Mouse (Mus musculus): ENCODE results near the gene Akt2. TPM values are rescaled to one million over a fixed set of nuclear protein-coding genes. Genes with fewer than 3 reads are reported as not detected.
A peak's percentile ranks its signal among the peaks of the same experiment; 100 is the strongest.

Gene Akt2
- polyA plus RNA-seq, 1 experiment from 2014 or later, result 98.9 TPM

- no peaks in the 10 kb centered on the region for H3K36me3 ChIP-seq (ENCODE audit: insufficient read depth)
- ATAC-seq (ENCODE audit: insufficient read depth), result no peak
- no peak overlapping the region for H3K4me3 ChIP-seq (ENCODE audit: low read depth, low read length)
- H3K27ac ChIP-seq (ENCODE audit: low read depth), result no peak overlapping the region
- 81% methylated on average over 11 of the region's 11 CpGs for WGBS
- H3K4me1 ChIP-seq (ENCODE audit: insufficient read depth), result no peaks in the 10 kb centered on the region
- H3K27me3 ChIP-seq (ENCODE audit: insufficient read depth, low read length), result peaks cover 32% of the 10 kb centered on the region
- H3K4me2 ChIP-seq, result no peak overlapping the region
- no peak for TF ChIP-seq CTCF (IDR thresholded peaks at IDR 0.05; ENCODE audit: low read depth)
- no peak overlapping the region for H3K9ac ChIP-seq
- H3K9me3 ChIP-seq (ENCODE audit: low read depth, low read length), result no peaks in the 10 kb centered on the region
- no peak for DNase-seq
Measured at GRCm38 (mm10) chr7:27649723-27650122, 58.4 kb downstream of the Akt2 start.

- H3K4me2 ChIP-seq, result peak overlapping the region; percentile 37
- no peak overlapping the region for H3K27ac ChIP-seq (ENCODE audit: low read depth)
- 5% methylated on average over 10 of the region's 10 CpGs for WGBS
- peak overlapping the region; percentile 9; the same call in 1 of the 2 replicates for H3K4me3 ChIP-seq (ENCODE audit: low read depth, low read length)
- no peak for ATAC-seq (ENCODE audit: insufficient read depth)
- DNase-seq, result peak; percentile 91
- no peaks in the 10 kb centered on the region for H3K36me3 ChIP-seq (ENCODE audit: insufficient read depth)
- H3K4me1 ChIP-seq (ENCODE audit: insufficient read depth), result no peaks in the 10 kb centered on the region
- no peak overlapping the region for H3K9ac ChIP-seq
- peaks cover 44% of the 10 kb centered on the region for H3K27me3 ChIP-seq (ENCODE audit: insufficient read depth, low read length)
- no peaks in the 10 kb centered on the region for H3K9me3 ChIP-seq (ENCODE audit: low read depth, low read length)
- TF ChIP-seq CTCF (IDR thresholded peaks at IDR 0.05; ENCODE audit: low read depth), result peak; percentile 69
Measured at GRCm38 (mm10) chr7:27650949-27651348, 59.6 kb downstream of the Akt2 start.

DNA sequence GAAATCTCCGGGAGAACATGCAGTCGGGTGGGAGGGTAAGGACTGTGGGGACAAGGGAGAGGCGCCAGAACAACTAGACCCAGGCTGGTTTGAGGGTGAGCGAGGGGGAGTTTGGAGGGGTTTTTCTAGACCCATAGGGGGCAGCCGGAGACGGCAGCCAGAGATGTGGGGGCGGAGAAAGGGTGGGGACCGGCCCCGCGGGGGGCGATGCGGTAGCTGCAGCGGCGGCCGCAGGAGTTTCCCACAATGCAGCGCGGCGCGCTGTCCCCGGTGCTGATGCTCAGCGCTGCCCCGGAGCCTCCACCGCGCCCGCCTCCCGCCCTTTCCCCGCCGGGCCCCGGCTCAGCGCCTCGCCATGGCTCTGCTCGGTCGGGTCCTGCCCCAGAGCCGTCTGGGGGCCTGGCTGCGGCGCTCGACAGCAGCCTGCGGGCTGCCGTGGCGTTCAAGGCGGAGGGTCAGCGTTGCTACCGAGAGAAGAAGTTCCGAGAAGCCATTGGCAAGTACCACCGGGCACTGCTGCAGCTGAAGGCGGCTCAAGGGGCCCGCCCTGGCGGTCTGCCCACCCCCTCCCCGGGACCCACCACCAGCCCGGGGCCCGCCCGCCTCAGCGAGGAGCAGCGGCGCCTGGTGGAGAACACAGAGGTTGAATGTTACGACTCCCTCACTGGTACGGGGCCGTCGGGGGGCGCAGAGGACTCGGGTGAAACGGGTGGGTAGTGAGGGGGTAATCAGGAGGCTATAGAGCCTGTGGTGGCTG, 62.5 kb downstream of the Akt2 start, which contains the start of gene Ttc9b:
TSS of gene Ttc9b (plus strand) at position 235 of the 757 bp plus-strand sequence.
- H3K9me3 ChIP-seq (ENCODE audit: low read depth, low read length), result no peaks in the 10 kb centered on the region
- 3% methylated on average over 62 of the region's 62 CpGs for WGBS
- H3K9ac ChIP-seq, result no peak within 1 kb of the TSS
- H3K4me2 ChIP-seq, result peak within 1 kb of the TSS; percentile 48
- no peaks in the 10 kb centered on the region for H3K4me1 ChIP-seq (ENCODE audit: insufficient read depth)
- H3K4me3 ChIP-seq (ENCODE audit: low read depth, low read length), result peak within 1 kb of the TSS; percentile 25
- H3K36me3 ChIP-seq (ENCODE audit: insufficient read depth), result peaks cover 19% of the 10 kb centered on the region; the same call in 1 of the 2 replicates
- peaks cover 70% of the 10 kb centered on the region for H3K27me3 ChIP-seq (ENCODE audit: insufficient read depth, low read length)
- H3K27ac ChIP-seq (ENCODE audit: low read depth), result no peak within 1 kb of the TSS
- peak; percentile 56 for ATAC-seq (ENCODE audit: insufficient read depth)
- peak; percentile 78 for DNase-seq
- 0 out of 2 replicates have a peak, but pooled peaks have one; percentile 13 for TF ChIP-seq CTCF (IDR thresholded peaks at IDR 0.05; ENCODE audit: low read depth)

- Histone ChIP-seq H3K27me3 (ENCODE audit: insufficient read depth, low read length) (peaks cover 75% of the 10 kb centered on the region), H3K4me2 (no peak overlapping the region), H3K4me3 (ENCODE audit: low read depth, low read length) (no peak overlapping the region), H3K36me3 (ENCODE audit: insufficient read depth) (peaks cover 19% of the 10 kb centered on the region; the same call in 1 of the 2 replicates), H3K9ac (no peak overlapping the region), H3K27ac (ENCODE audit: low read depth) (no peak overlapping the region), H3K4me1 (ENCODE audit: insufficient read depth) (no peaks in the 10 kb centered on the region), H3K9me3 (ENCODE audit: low read depth, low read length) (no peaks in the 10 kb centered on the region)
- TF ChIP-seq CTCF (IDR thresholded peaks at IDR 0.05; ENCODE audit: low read depth), result peak; percentile 49
- 59% methylated on average over 20 of the region's 20 CpGs for WGBS
- ATAC-seq (ENCODE audit: insufficient read depth) (no peak), DNase-seq (peak; percentile 33)
Measured at GRCm38 (mm10) chr7:27654607-27655276, 63.4 kb downstream of the Akt2 start.

- Histone ChIP-seq H3K36me3 (ENCODE audit: insufficient read depth) (peaks cover 19% of the 10 kb centered on the region; the same call in 1 of the 2 replicates), H3K9me3 (ENCODE audit: low read depth, low read length) (no peaks in the 10 kb centered on the region), H3K4me2 (no peak overlapping the region), H3K9ac (no peak overlapping the region), H3K27me3 (ENCODE audit: insufficient read depth, low read length) (peaks cover 75% of the 10 kb centered on the region), H3K27ac (ENCODE audit: low read depth) (no peak overlapping the region), H3K4me1 (ENCODE audit: insufficient read depth) (no peaks in the 10 kb centered on the region), H3K4me3 (ENCODE audit: low read depth, low read length) (no peak overlapping the region)
- no peak for ATAC-seq (ENCODE audit: insufficient read depth)
- no peak for DNase-seq
- no peak for TF ChIP-seq CTCF (IDR thresholded peaks at IDR 0.05; ENCODE audit: low read depth)
- WGBS, result 32% methylated on average over 11 of the region's 11 CpGs
Measured at GRCm38 (mm10) chr7:27655545-27655944, 64.2 kb downstream of the Akt2 start.

GRCm38 (mm10) chr7:27656600-27656999, 65.2 kb downstream of the Akt2 start:
- H3K36me3 ChIP-seq (ENCODE audit: insufficient read depth), result peaks cover 22% of the 10 kb centered on the region; the same call in 1 of the 2 replicates

DNA sequence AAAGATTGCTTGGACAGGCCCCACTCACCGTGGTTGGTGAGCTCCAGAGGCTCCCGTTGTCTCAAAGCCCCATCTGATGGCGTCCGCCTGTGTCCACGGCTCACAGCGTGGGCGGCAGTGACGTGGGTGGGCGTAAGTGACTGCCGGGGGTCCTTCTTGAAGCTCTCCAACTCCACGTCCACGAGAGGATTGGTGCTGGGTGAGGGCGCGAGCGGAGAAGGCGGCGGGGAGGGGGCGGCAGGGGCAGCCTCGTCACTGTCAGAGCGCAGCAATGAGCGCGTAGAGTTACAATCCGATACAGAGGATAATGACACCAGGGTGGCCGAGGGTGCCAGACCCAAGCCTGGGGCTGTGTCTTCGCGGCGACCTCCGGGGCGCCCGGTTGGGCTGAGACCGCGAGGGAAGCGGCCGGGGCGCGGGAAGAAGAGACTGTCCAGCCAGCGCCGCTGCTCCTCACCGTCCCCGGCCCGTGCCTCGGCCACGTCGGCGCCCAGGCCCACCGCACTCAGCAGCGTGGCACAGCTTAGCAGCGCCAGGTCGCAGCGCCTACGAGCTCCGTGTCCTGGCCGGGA, 66.6 kb downstream of the Akt2 start:
- no peak for DNase-seq
- H3K4me1 ChIP-seq (ENCODE audit: insufficient read depth), result no peaks in the 10 kb centered on the region
- TF ChIP-seq CTCF (IDR thresholded peaks at IDR 0.05; ENCODE audit: low read depth), result no peak
- no peaks in the 10 kb centered on the region for H3K9me3 ChIP-seq (ENCODE audit: low read depth, low read length)
- peaks cover 61% of the 10 kb centered on the region for H3K27me3 ChIP-seq (ENCODE audit: insufficient read depth, low read length)
- ATAC-seq (ENCODE audit: insufficient read depth), result no peak
- H3K4me3 ChIP-seq (ENCODE audit: low read depth, low read length), result no peak overlapping the region
- H3K27ac ChIP-seq (ENCODE audit: low read depth), result no peak overlapping the region
- H3K9ac ChIP-seq, result no peak overlapping the region
- peaks cover 25% of the 10 kb centered on the region; the same call in 1 of the 2 replicates for H3K36me3 ChIP-seq (ENCODE audit: insufficient read depth)
- 27% methylated on average over 53 of the region's 53 CpGs for WGBS
- no peak overlapping the region for H3K4me2 ChIP-seq

More at GRCm38 (mm10) chr7:27656600-27656999, 65.2 kb downstream of the Akt2 start:
- H3K4me2 ChIP-seq, result no peak overlapping the region
- WGBS, result 86% methylated on average over 16 of the region's 16 CpGs
- no peak for DNase-seq
- H3K9ac ChIP-seq, result no peak overlapping the region
- H3K27ac ChIP-seq (ENCODE audit: low read depth), result no peak overlapping the region
- peaks cover 70% of the 10 kb centered on the region for H3K27me3 ChIP-seq (ENCODE audit: insufficient read depth, low read length)
- H3K4me1 ChIP-seq (ENCODE audit: insufficient read depth), result no peaks in the 10 kb centered on the region
- ATAC-seq (ENCODE audit: insufficient read depth), result no peak
- no peak for TF ChIP-seq CTCF (IDR thresholded peaks at IDR 0.05; ENCODE audit: low read depth)
- H3K9me3 ChIP-seq (ENCODE audit: low read depth, low read length), result no peaks in the 10 kb centered on the region
- H3K4me3 ChIP-seq (ENCODE audit: low read depth, low read length), result no peak overlapping the region
